Mouse (Mus musculus) cerebellum, adult 18-20 months (tissue): ENCODE results near the gene Farp2.
A peak's percentile ranks its signal among the peaks of the same experiment; 100 is the strongest.

Experiments
- DNase-seq, 2 experiments: peaks; one replicate each; pipeline ENCODE4 v3.0.0; 2021

The Farp2 gene

DNA sequence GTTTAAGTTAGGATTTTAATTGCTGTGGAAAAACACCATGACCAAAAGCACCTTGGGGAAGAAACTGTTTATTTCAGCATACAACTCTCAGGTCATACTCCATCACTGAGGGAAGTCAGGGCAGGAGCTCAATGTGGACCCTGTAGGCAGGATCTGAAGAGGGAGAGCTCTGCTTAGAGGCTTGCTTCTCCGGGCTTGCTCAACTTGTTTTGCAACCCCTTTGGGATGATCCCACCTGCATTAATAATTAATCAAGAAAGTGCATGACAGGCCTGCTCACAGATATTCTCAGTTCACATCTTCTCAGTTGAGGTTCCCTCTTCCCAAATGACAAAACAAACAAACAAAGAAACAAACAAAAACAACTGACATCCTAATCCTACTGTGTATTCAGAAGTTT is 51.8 kb downstream of the Farp2 start:
- no peak for DNase-seq

DNA sequence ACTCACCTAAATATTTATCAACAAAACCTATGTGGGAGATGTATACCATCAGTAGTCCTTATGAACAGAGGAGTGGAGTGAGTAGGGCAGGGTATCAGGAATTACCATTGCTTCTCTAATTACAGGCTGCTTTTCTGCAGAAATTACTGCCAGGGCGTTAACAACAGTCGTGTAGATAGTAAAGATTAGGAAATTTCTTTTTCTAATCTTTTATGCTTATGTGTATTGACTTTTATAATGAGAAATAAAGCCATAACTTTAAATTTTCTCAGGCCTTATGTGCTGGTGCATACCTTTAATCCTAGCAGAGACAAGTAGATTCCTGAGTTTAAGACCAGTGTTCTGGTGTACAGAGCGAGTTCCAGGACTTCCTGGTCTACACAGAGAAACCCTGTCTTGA is 52.9 kb downstream of the Farp2 start:
- no peak for DNase-seq

DNA sequence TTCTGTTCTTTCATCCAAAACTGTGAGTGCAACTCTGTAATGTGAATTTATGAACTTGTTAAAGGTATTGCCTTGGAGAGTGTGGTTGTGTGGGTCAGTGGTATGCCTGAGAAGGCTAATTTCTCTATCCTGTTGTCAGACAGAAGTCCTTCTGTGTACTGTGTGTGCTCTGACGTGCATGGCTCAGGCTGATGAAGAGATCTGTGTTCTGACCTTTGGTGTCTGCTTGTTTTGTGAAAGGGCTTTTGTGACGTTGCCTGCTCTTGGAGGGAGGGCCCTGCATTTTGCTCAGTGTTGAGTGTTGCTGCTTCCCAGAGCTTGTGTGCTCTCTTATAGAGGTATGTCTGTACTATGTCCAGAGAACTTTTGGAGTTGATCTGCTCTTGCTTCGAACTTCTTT is 55.1 kb downstream of the Farp2 start:
- DNase-seq, result no peak

DNA sequence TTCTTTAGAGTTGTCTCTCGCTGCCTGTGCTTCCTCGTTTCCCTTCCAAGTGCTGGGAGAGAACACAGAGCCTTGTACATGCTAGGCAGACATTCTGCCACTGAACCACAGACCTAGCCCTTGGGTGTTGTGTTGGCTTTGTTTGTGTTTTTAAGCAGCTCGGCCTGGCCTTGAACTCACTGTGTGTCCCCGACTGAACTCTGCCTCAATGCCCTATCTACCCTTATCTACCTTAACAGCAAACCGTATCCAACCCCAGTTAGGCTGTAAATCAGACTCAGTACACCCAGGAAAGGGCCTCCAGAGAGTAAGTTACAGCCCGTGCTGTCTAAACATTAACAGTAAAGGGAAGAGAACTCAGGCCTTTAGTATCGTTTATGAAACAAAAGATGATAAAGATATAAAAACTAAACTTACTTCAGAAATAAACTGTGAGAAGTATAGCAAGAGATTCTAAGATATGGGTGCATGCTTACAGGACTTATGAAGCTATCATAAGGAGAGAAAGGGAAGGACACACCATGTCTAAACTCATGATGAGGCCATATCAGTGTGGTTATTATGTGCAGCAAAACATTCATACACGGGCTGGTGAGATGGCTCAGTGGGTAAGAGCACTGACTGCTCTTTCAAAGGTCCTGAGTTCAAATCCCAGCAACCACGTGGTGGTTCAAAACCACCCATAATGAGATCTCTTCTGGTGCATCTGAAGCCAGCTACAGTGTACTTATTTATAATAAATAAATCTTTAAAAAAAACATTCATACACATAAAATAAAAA is 56.0 kb downstream of the Farp2 start:
- DNase-seq, result no peak

DNA sequence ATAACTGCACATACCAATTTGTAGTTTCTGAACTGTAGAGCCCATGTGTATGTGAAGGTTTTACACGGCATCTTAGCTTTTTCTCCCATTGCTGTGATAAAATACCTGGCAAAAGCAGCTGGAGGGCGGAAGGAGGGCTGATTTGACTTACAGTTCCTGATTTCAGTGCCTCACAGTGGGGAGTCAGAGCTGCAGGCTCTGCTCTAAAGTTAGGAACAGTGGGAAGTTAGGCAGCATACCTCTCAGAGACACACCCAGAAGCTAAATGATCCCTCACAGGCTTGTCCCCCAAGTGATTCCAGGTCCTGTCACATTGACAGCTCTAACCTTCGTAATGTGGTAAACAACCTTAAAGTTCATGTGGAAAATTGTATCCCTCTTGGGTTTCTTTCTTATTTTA is 65.2 kb downstream of the Farp2 start:
- DNase-seq, result no peak

DNA sequence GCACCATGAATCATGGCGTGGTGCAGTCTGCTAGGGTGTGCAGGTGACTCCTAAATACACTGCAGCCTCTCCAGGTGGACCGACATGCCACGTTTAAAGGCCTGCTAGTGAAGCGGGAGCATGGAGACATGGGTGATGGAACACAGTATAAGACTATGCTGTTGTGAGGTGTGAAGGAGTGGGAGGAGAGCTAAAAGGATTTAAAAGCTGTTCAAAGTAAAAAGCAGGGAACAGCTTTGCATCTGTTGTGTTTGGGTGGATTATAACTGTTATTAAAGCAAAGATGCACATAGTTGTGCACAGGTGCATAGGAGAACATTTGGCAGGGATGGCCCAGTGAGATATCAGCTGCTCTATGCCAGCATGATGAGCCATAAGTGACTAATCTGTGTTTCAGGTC is 66.0 kb downstream of the Farp2 start:
- DNase-seq, result no peak

DNA sequence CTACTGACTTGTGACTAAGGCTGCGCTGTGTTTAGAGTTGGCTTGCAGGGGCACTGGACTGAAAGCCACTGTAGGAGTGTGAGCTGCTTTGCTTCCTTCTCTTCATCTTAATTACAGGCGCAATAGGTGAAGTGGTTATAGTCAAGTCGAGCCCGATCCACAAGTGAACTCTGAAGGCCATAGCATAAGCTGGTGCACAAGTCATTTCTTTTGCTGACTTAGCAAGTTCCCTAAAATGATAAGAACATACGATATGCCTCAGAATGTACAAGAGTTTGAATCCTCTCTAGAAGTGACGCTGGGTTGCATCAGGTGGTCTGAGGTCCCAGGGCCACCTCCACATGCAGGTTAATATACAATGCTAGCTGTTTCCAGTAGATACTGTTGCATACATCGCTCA is 69.7 kb downstream of the Farp2 start:
- DNase-seq, result no peak

DNA sequence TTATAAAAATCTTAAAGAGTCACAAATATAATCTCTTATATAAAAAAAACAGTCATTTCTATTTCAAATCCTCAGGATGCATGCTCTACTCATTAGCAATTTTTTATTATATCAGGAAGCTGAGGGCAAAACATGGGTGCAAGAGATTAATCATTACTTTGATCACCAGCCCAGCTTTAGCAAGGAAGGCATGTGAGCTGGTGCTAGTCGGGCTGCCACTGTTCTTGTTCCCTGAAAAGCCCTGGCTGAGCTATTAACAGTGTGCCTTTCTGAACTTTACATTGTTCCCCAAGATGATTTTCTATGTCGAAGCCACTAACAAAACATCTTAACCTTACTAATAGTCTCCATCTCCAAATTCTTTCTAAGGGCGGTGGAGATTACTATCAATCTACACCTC is 76.5 kb downstream of the Farp2 start:
- no peak for DNase-seq

DNA sequence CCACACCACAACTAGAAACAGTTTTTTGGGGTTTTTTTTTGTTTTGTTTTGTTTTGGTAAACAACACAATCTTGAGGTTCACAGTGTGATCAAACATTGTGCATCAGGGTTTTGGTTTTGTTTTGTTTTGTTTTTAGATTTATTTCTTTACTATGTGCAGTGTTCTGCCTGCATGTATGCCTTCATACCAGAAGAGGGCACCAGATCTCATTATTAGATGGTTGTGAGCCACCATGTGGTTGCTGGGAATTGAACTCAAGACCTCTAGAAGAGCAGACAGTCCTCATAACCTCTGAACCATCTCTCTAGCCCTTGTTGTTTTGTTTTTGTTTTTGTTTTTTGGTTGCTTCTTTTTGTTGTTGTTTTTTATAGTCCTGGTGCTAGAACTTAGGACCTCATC is 82.1 kb downstream of the Farp2 start:
- DNase-seq, result no peak

DNA sequence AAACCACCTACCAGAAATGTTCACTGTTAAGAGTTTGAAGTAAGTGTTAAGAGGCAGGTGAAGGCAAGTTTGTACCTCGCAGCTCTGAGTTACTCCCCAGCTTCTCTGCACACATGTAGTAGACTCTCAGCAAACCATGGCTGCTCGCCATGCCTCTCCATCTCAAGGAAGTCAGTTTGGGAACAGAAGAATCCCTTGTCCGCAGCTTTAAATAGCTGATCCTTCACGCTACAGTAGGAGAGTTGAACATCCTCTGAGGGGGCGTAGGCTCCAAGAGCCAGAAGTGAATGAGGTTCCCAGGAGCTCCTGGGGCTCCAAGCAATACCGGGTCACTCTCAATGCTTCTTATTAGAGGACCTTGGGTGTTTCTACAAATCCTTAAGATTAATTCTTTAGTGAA is 84.0 kb downstream of the Farp2 start:
- no peak for DNase-seq

DNA sequence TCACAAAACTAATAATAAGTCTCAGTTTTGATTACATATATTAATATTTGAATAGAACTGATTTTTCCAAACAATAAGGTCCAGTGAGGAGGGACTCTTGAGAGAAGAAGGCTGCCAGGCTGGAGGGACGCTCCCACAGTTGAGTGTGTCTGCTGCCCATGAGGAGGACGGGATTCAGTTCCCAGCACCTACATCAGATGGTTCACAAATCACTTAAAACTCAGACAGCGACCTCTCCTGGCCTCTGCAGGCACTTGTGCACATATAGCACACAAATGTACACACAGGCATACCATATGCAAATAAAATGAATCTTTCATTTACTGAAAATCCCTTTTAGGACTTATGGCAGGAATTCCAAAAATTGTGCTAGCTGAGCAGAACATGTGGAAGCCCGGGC is 91.0 kb downstream of the Farp2 start:
- no peak for DNase-seq

DNA sequence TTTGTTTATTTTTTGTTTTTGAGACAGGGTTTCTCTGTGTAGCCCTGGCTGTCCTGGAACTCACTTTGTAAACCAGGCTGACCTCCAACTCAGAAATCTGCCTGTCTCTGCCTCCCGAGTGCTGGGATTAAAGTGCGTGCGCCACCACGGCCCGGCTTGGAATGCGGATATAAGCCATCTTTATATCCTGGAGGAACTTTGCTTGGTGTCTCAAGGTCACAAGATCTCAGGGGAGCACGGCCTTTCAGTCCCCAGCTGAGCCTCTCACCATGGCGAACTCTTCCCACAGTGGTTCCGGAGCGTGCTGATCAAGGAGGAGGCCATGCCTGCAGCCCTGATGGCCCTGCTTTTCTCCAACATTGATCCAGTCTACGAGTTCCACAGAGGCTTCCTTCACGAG is 92.0 kb downstream of the Farp2 start:
- DNase-seq, result no peak

DNA sequence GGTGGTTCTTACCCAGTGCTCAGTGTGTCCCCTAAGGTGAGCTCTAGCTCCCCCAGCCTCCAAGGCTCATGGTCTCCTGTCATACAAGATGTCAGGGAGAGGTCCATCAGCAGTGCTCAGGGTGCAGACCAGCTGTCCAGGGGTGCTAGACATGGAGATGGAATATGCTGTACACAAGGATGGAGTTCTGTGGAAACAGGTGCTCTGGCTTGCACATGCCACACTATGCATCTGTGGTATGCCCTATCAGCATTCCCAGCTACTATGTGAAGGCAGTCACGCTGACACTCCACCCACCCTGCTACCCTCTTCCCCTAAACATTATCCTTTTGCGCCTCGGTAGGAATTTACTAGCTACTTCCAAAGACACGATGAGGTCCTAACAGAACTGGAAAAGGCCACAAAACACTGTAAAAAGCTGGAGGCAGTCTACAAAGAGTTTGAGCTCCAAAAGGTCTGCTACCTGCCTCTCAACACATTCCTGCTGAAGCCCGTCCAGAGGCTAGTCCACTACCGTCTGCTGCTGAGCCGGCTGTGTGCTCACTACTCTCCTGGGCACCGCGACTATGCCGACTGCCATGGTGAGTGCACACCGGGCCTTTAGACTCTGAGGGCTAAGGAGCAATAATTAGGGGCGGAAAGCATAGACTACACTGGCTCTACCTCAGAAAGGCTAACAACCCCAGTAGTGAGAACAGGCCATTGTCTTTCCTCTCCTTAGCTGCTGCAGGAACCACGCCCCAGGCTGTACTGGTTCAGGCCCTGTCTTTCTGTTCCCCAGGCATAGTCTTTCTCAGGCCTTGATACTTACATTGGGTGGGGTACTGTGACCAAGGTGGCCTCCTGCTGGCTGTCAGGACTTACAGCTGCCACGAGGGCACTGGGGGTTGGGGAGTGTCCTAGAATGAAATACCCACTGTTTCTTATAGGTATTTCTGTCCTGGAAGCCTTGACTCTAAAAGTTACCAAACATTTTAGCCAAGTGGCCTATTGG is 95.5 kb downstream of the Farp2 start:
- DNase-seq, result no peak

DNA sequence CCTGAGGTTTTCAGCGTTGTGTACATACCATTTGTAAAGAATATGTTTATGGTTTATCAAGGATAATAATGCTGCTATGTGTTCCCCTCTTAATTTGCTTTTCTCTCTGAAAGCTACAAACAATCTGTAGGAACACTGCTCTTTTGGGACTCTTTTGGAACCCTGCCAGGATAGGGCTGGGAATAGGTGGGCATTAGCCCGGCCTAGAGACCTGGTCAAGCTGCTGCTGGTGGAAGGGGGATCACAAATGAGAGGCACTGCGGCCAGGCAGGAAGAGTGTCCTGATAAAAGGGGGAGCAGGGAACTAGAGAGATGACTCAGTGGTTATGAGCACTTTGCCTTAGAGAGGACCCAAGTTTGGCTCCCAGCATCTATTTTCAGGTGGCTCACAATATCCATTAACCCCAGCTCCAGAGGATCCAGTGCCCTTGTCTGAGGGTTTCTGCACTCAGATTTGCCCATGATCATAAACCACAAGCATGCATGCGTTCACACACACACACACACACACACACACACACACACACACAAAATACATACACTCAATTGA is 96.9 kb downstream of the Farp2 start:
- no peak for DNase-seq

DNA sequence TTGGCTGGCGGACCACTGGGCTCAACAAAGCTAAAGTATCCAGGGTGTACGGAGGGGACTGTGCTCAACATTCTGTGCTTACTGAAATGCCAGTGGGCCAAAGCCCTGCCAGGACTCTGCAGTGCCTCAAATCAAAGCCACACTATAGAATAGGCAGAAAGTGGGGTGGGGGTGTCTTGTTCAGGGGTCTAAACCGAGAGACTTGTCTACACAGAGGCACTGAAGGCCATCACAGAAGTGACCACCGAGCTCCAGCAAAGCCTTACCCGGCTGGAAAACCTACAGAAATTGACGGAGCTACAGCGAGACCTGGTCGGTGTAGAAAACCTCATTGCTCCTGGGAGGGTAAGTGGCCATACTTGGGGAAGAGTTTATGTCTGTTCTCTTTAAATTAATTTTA is 97.9 kb downstream of the Farp2 start:
- no peak for DNase-seq

DNA sequence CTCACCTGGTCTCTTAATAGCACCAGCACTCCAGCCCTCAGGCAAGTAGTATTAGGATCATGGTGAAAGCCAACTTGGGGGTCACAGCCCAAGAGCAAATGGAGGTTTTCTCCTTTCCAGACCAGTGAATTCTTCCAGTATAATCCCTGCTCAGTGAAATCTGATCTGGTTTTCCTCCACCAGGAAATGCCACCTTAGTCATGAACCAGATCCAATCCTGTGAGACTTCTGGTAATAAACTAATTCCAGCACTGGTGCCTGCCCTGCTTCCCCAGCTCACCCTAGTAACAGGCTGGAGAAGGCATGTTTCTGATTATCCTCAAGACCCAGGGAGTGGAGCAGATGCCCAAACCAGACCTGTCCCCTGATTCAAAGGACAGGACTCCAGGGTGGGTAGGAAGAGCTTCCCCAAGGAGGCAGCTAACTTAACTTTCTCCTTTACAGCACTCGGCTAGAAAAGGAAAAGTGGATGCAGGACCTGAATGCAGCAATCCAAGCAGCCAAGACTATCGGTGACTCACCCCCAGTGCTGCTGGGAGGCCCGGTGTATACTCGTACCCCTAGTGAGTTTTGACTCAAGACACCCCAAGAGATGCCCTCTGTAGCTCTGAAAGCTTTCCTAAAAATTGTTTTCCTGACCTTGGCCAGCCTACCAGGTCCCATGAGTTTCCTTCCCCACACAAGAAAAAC is 106.3 kb downstream of the Farp2 start:
- DNase-seq, result no peak

DNA sequence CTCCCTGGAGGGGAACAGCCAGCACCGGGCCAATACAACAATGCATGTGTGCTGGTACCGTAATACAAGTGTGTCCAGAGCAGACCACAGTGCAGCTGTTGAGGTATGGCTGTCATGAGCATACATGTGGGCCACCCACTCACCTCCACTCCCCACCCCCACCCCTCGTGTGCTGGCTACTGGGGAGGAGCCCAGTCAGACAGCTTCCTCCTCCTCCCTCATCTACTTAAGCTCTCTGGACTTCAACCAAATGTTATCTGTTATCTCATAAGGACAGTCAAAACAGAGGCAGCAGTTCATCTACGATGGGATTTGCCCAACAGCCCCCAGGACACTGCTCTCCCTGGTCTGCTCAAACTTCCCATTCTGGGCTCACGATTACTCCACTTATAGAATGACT is 107.1 kb downstream of the Farp2 start:
- DNase-seq, result no peak

DNA sequence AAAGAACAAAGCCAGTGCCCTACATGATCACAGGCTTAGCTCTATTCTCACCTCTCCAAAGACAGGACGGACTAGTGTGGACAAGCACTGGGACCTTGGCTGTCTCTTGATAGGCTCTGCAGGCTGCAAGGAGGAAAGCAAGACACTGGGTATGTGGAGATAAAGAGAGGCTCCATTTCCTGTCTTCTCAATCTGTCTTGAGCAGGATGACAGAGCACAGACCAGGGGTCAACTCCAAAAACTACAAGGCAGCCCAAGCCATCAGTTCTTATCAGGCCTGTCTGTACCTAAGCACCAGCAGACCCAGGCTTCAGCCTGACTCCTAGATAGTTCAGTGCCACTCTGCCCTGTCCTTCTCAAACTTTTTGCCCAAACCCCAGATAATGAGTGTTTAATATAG is 112.6 kb downstream of the Farp2 start:
- no peak for DNase-seq

DNA sequence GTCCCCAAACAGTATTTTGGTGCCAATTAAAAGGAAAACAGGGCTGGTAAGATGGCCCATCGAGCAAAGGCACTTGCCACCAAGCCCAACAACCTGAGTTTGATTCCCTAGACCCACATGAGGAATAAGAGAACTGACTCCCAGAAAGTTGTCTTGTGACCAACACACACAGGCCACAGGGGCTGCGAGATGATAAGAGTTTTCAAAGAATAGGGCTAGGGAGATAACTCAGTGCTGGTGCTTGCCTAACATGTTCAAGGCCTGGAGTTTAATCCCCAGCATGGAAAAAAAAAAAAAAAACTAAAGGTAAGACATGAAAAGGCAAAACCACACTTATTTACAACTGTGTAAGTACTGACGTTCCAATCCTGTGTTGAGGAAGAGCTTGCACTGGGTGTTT is 118.9 kb downstream of the Farp2 start:
- DNase-seq, result no peak

DNA sequence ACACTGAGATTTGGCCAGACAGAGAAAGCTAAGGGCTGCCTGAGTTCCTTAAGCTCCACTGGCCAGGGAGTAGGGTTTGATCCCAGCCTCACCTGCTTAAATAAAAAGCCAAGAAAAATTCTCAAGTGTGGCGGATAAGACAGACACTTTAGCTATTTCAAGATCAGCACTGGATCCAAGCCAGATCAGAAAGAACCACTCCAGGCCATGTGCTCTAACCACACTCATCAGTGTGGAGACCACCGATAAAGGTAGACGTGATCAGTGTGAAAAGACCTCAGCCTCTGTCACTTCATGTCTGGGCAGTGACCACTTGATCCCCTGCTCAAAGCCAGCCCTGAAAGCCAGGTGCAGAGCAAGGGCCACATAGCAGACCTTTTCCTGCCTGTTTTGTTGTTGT is 120.8 kb downstream of the Farp2 start:
- DNase-seq, result no peak

DNA sequence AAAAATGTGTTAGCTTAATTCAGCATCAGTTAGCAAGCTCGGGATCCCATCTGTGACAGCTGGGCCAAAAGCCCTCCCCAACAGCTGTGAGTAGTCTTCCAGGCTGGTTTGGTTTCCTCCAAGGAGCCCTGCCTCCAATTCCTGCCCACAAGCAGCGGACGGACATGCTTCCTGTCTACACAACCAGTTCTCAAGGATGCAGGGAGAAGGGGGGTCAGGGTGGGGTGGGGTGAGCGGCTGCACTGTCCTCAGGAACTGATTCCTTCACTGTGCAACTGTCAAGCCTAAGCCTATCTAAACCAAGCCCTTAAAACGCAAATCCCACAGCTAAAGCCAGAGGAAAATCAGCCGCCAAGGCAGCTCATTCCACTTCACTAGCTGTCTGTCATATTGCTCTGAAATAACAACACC is 122.6 kb downstream of the Farp2 start:
- peak; percentile 15 to 25 for DNase-seq

DNA sequence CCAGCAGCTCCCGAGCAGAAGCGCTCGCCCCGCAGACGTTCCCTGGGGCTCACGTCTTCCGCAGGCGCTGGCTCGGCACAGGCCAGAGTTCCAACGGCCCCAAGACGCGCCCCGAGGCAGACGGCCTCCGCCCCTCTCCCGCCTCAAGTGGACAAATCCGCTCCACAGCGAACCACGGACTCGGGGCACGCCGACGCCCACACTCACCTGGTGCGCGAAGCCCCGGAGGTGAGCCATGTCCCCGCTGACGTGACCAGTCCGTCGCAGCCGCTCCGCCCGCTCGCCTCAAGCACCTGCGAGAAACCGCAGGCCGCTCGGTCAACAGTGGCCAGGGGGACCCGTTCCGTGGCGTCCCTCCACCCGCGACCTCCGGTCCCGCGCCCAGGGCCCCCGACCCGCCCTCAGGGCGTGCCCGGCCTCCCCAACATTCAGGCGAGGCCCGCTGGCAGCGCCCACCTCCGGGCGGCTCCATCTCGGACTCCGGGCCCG is 123.3 kb downstream of the Farp2 start:
- DNase-seq, result peak in 1 of 2 experiments; percentile 64

DNA sequence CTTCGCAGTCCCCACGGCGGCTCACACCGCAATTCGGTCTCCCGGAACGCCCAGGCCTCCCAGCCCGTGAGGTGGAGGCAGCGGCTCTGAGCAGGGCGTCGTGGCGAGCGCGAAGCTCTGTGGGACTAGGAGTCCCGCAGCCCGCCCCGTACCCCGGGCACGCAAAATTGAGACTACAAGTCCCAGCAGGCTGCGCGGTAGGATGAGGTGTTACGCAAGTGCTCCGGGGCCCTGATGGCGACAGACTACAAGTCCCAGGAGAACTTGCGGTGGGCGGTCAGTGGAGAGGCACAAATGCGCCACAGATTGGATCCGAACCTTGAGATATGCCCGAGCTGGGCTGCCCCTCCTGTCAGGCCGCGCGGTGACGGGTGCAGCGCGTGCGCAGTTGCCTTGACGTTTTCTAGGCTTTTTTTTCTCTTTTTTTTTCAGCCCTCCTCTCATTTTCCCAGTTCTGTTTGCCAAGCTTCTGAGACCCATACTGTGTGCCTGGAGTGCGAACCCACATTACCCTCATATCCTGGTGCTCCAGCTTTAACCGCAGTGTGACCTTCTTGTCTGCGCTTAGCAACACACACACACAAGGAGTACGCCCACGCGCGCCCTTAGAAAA is 123.8 kb downstream of the Farp2 start:
- DNase-seq, result peak; percentile 98 to 100
